Mouse (Mus musculus) liver, adult (tissue): Measurements from ENCODE around the gene Insm1.

Source experiments
- GATA4 ChIP-seq: IDR thresholded peaks from 2 replicates; pipeline ENCODE4 v1.6.1; 2014; ENCODE audit warnings: mild to moderate bottlenecking, low read length; ENCODE audit not compliant: insufficient replicate concordance

Insm1 gene

DNA sequence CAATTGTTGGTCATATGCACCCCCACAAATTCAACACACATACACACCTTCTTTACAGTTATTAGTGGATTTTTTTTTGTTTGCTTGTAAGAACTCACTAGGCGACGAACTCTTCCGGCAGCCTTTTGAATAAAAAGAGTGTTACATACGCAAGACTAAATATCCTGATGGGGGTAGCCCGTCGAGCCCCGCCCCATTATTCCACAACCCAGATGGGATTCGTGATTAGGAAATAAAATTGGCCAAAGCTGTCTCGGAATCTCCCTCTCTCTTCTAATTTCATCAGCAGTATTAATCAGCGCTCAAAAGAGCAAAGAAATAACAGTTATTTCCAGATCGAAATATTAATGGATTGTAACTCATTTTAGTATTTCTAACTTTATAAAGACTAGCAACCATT is 1.9 kb upstream of the Insm1 start:
- TF ChIP-seq GATA4 = no peak

DNA sequence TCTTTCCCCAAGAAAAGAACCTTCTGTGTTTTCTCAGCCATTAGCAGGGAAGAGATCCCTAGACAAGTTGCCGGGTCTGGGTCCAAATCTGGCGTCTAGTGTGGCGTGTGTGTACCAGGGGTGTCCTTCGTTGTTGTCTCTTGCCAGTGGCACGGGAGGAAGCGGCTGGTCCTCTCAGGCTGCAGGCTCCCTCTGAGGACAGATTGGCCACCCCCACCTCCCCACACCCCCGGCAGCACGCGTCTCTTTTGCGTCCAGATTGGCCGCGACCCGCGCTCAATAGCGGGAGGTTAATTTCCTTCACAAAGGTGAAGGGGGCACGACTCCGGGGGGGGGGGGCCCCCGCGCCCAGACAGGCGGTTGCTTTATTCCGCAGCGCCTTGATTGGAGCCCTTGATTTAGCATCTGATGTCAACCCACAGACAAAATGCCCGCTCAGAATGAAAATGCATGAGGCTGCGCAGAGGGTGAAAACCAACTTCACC is 1.1 kb upstream of the Insm1 start:
- no peak for TF ChIP-seq GATA4

- TF ChIP-seq GATA4 = no peak
Measured at GRCm38 (mm10) chr2:146221929-146222278, 183 bp downstream of the Insm1 start.

GRCm38 (mm10) chr2:146222279-146223175 is 806 bp downstream of the Insm1 start:
- no peak for TF ChIP-seq GATA4

DNA sequence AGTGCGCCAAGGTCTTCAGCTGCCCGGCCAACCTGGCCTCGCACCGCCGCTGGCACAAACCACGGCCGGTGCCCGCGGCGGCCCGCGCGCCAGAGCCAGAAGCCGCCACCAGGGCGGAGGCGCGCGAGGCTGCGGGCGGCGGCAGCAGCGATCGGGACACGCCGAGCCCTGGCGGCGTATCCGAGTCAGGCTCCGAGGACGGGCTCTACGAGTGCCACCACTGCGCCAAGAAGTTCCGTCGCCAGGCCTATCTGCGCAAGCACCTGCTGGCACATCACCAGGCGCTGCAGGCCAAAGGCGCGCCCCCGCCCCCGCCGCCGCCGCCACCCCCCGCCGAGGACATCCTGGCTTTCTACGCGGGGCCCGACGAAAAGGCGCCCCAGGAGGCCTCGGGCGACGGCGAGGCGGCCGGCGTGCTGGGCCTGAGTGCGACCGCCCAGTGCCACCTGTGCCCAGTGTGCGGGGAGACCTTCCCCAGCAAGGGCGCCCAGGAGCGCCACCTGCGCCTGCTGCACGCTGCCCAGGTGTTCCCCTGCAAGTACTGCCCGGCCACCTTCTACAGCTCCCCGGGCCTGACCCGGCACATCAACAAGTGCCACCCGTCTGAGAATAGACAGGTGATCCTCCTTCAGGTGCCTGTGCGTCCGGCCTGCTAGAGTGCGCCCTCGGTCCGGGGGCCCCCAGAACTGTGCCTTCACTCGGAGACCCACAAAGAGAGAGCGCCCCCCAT is 1.6 kb downstream of the Insm1 start:
- no peak for TF ChIP-seq GATA4

- TF ChIP-seq GATA4 = no peak
Measured at GRCm38 (mm10) chr2:146224141-146224540, 2.4 kb downstream of the Insm1 start.

DNA sequence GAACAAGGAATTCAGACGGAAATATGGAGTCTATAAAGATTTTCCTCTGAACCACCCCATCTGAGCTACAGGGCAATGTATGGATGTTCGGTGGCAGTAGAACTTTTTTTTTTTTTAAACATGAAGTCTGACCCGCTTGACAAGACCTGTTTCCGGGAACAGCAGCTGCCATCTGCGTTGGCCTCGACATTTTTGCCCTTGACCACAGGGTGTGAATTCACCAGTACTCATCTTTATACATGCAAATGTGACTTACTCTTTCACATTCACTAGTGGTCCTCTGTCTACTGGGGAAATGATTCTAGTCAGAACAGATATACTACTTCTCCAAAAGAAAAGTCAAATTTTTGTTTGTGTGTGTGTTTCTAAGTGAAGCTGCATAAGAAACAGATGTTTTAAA is 4.1 kb downstream of the Insm1 start:
- TF ChIP-seq GATA4 = no peak

- TF ChIP-seq GATA4 = no peak
Measured at GRCm38 (mm10) chr2:146226484-146226883, 4.8 kb downstream of the Insm1 start.

DNA sequence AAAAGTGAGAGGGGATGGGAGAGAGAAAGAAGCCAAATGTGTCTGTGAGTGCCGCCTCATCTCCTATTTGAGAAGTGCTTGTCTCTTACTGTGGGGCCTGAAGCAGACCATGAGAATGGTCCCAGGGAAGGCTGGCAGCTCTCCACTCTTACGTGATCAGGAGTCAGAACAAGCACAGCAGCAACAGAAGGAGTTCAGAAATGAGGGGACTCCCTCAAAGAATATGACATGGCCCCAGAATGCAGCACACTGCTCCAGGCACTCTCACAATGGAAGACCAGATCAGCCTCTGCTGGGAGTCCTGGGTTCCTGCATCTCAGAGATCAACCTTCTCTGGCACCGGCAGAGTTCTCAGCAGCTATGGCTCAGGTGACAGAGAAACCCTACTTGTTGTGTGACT is 5.9 kb downstream of the Insm1 start:
- no peak for TF ChIP-seq GATA4

GRCm38 (mm10) chr2:146228435-146228834 is 6.7 kb downstream of the Insm1 start:
- TF ChIP-seq GATA4 = no peak

GRCm38 (mm10) chr2:146231485-146231884 is 9.8 kb downstream of the Insm1 start:
- TF ChIP-seq GATA4 = no peak

GRCm38 (mm10) chr2:146239196-146239747 is 17.6 kb downstream of the Insm1 start:
- no peak for TF ChIP-seq GATA4

- no peak for TF ChIP-seq GATA4
Measured at GRCm38 (mm10) chr2:146244049-146244448, 22.3 kb downstream of the Insm1 start.

GRCm38 (mm10) chr2:146245401-146245800 is 23.7 kb downstream of the Insm1 start:
- no peak for TF ChIP-seq GATA4

DNA sequence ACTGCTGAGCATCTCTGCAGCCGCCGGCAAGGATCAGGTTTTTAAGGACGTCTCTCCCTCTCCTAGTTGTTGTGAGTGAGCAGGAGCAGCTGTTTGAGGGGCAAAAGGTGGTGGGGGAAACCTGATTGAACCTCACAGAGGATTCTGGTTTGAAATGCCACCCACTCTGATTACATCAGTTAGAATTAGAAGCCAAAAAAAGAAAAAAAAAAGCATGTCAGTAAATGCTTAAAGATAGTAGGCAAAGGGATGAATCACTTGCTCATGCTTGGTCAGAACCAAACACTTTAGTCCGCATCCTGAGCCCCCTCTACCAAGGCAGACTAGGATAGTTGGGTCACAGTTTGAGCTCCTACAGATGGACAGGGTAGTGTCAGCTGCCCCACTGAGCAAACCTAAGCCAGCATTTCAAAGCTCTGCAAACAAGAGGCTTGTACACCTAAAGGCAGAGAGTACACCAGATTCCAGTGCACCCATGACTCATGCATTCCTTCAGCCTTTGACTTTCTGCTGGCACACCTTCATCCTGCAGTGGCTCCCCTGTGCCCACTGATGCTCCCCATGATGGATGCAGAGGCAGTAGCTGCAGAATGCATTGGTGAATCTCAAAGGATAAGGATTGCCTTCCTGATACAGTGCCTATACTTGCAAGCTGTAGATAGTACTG is 24.8 kb downstream of the Insm1 start:
- no peak for TF ChIP-seq GATA4
